Mouse (Mus musculus) testis, adult 2 months (tissue): ENCODE measurements around the gene Zdhhc21.

Source experiments
- CTCF ChIP-seq: fragments of 200-500 bp; IDR thresholded peaks from 2 replicates; pipeline ENCODE4 v1.5.1; 2012; ENCODE audit warnings: low read depth, mild to moderate bottlenecking, inconsistent platforms, low read length, moderate library complexity; ENCODE audit not compliant: control insufficient read depth, insufficient read depth, insufficient replicate concordance
- POLR2A ChIP-seq: fragments of 200-500 bp; IDR thresholded peaks from 2 replicates; pipeline ENCODE4 v1.6.1; 2012; ENCODE audit warnings: low read depth, mild to moderate bottlenecking, inconsistent platforms, low read length, moderate library complexity; ENCODE audit not compliant: control insufficient read depth

DNA sequence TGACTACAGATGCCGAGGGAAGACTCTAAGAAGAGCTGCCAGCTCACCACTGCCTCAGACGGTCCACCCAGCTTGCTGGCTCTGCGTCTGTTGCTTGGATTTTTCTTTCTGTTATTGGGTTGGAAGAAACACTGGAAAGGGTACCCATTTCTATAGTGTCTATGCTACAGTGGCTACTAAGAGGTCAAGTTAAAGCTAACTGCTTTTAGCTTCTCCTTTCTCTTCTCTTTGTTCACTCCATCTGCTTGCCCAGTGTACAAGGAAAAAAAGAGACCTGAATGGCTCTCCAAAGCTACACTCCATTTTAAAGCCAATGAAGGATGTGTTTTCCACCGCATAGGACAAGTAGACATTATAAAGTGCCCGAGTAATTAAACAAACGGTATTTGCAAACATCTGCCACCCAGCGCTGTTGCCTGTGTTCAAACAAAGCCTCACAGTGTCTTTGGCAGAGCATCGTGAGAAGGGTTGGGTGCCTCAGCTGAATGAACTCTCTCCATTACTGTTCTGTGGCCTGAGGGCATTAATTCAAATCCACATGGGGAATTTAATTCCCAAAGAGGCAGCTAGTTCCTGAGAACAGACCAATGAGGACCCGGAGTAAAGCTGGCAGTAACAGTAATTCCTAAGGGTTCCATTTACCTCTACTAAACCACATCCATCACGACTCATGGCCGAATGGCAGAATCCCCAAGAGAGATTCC, 94.1 kb downstream of the Zdhhc21 start:
- TF ChIP-seq CTCF: no peak
- no peak for TF ChIP-seq POLR2A
